Mouse (Mus musculus) common myeloid progenitor, adult 5-6 weeks (primary cell): ENCODE results near the gene Spib. TPM values are rescaled to one million over a fixed set of nuclear protein-coding genes. Genes with fewer than 3 reads are reported as not detected.

Source experiments
- ATAC-seq: replicated peaks from 2 replicates; pipeline ENCODE4 v1.8.0; 2016; ENCODE audit warnings: low read depth, mild to moderate bottlenecking, moderate TSS enrichment, inconsistent platforms; ENCODE audit not compliant: poor library complexity, severe bottlenecking
- total RNA-seq: library from RNA; stranded (forward); fragments of 200-1000, 187-1606 nt; gene quantifications from 2 replicates; pipeline ENCODE4 v1.2.3, GENCODE M21; 2017

Gene Spib
- total RNA-seq, 1 experiment from 2014 or later: not detected

DNA sequence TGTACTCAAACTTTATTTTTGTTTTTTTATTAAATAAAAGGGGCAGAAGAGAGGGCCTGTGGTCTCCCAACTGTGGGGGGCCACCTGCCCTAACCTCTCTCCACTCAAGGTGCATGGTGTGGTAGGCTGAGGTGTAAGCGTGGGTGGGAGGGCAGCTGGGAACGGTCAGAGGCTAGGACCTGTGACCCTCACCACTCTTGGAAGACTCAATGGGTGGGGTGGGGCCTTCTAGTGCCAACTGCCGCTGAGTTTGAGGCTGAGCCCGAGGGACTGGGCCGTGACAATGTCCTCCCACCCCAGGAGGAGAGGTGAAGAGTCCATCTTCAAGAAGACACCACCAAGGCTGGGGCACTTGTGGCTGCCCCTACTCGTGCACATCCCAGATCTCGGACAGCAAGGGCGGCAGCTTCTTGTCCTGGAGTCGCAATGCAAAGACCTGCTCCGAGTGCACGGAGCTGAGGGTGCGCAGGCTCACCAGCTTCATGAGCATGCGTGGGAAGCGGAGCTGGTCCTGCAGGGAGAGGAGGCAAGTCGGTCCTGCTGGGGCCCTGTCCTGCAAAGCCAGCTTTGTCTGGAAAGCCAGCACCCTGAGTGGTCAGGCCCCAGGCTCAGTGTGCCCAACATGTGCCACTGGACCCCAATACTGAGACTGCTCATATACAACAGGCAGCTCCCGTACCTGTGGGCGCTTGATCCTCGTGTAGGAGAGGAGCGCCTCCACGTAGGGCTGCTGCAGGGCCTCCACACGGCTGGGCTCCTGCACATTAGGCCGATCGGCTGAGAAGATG lies 17.9 kb upstream of the Spib start:
- no peak for ATAC-seq

DNA sequence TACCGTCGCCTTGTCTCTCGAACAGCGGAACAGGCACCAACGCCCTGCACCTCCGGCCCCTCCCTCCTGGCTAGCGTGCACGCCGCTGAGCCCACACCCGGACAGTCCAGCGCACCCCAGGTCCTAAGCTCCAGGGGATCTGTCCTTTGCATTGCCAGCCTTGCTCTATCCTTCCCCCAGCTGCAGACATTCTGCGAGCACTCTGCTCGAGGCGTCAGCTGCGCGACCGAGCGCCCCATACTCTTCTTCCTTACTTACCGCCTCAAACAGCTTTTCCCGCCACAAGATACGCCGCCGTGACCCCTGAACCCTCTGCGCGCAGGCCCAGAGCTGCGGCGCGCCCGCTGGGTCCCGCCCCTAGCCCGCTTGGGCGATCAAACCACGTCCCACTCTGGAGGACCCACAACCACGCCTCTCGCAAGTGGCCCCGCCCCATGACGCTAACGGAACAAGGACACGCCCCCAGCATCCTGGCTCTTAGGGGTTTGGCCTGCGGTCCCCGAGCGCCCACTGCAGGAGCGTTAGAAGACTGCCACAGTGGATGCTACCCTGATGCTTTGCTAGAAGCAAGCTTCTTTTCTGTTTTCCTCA lies 16.7 kb upstream of the Spib start, which contains the start of gene Pold1:
TSS of gene Pold1 (minus strand) at position 353 of the 591 bp plus-strand sequence.
- ATAC-seq: peak; percentile 77

DNA sequence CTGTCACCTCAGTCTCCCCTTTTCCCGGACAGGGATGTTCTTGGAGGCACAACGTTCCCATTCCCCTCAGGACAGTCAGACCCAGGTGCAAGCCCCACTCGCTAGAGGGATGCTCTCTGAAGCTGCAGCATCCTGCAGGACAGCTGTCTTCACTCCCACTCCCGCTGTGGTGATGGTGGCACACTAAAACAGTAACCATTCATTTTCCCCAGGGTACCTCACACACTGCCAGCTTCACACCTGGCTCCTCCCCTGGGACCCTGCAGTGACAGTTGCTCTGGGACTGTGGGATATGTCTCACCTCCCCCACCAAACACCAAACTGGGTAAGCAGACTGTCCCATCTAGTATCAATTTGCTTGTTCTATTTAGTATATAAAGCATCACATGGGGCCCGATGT lies 15.9 kb upstream of the Spib start:
- no peak for ATAC-seq

DNA sequence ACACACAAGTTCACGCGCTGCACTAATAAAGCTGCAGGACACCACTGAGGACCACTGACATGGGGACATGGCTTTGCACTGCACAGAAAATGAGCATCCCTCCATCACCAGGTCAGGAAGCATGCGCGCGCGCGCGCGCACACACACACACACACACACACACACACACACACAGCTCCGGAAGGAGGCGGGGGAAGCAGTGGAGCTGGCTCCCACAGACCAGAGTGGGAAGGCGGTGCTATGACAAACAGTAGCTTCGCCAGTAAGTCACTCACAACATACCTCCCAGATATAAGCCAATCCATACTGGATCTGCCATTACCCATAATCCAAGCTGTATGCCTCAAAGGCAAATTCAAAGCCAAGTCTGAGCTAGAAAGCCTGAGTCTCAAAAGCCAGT lies 15.2 kb upstream of the Spib start:
- 0 out of 2 replicates have a peak, but pooled peaks have one; percentile 7 for ATAC-seq

DNA sequence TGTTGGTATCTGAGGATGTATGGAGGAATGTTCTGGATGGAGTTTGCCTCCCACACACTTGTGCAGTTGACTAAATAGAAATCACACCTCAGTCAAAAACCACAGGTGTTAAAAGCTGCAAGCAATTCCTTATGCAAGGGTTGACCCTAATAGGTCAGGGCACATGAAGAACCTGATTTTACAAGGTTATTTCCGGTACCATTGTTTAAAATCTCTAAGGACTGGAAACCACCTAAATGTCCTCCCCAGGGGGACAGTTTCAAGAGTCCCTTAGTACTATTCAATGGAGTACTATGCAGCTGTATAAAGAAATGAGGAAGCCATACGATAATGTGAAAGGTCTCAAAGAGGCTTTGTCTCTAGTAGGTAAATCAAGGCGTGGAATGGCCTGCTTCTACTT lies 14.4 kb upstream of the Spib start:
- no peak for ATAC-seq

DNA sequence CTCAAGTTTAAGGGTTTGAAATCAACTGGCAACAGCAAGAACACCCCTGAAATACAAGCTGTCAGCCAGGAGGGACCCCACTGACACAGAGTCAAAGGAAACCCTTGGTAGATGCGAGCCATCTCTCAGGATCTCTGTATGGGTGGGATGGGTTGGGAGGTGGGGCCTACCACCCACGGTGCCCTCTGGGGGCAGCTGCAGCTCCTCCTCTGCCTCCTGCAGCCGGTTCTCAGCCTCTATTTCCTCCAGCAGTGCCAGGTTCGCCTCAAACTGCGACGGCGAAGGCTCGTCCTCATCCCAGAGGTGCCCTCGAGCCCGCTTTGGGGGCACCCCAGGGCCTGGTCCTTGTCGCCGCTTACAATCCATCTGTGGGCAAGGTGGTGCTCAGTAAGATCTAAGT lies 11.2 kb upstream of the Spib start:
- ATAC-seq: no peak

DNA sequence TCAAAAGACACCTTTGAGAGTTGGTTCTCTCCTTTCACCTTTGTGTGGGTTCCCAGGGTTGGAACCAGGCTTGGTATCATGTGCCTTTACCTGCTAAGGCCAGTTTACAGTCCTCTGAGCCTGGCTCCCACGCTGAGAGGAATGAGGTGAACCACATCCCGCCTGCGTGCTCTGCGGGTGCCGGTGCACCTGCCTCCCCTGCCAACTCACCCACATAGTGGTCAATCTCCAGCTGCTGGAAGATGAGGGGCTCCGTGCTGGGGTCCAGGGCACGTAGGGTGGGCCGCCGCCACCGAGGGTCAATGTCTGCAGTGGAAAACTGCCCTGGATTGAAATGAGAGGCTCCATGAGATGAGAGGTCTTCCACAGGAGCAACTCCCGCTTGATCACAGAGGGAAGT lies 10.7 kb upstream of the Spib start:
- no peak for ATAC-seq

DNA sequence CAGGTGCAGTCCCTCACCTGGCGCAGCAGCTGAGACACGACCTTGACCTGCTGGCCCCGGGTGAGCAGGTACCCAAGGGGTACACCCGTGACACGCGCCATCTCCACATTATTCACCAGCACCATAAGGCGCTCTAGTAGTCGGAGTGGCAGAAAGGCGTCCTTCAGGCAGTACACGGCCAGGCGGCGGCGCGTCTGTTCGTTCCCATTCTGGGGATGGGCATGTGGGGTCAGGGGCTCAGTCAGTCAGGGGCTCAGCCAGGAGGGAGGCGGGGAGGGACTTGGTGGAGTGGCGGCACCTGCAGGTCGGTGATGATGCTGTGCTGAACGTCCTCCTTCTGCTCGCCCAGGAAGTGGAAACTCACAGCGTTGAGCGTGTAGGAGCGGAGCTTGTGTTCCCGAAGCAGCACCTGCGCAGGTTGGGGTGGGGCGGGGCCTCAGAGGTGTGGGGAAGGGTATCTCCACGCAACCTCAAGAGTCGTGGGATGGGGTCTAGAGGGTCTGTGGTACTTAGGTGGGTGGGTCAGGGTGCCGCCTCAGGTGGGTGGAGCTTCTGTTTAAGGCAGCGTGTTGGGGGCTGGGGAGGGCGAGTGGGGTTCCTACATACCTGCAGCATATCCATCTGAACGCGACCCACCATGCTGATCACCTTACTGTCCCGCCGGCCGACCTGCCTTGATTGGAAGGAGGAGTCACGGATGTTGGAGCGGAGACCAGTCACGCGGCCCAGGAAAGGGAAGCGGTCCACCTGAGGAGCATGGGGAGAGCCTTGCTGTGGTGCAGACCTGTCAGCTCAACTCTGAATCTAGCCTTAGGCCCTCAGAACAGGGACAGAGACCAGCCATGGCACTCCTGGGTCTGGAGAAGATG lies 7.1 kb upstream of the Spib start:
- ATAC-seq: no peak

DNA sequence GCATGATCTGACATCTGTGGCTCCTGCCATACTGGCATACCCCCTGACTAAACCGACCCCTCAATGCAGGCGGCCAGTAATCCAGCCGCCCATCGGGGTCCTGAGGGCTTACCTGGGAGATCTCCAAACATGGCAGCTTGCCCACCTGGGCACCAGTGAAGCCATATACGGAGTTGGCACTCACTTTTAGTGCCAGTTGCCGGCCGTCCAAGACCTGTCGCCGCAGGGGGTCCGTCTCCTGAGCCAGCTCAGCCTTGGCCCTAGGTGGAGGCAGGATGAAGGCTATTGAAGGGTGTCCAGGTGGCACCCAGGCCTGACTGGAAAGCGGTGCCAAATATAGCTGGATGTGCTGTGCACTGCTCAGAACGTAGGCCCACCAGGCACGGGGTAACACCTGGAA lies 5.6 kb upstream of the Spib start:
- ATAC-seq: no peak

DNA sequence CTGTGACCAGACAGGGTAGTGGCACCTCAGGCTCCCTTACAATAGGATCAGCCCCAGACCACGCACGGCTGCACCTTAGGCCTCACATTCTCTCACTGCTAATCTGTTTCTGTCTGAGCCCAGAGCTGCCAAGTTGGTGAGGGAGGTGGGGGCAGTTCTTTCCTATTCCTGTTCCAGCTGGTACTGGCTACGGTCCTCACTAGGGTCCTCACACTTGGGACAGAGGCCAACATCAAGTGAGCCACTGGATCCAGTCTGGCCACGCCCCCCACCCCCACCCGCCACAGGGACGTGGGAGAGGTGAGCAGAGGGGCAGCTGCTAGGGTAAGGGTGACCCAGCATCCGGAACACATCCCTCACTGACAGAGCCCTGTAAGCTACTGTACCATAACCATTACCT lies 5.1 kb upstream of the Spib start:
- ATAC-seq: no peak

DNA sequence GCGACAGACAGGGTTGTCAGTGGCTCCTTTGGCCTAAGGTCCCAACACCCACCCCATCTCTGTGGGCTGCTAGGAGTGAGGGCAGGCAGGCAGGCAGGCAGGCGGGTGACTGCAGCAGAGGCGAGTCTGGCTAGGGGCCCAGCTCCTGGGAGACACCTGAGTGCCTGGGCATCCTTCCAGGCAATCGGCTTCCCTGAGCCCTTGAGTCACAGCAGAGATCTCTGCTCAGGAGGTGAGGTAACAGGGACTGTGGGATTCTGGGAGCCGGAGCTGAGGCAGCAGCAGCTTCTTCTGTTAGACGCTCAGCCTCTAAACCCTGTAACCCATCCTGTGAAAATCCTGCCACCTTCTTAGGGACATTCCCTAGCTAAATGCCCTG lies 4.7 kb upstream of the Spib start:
- no peak for ATAC-seq

DNA sequence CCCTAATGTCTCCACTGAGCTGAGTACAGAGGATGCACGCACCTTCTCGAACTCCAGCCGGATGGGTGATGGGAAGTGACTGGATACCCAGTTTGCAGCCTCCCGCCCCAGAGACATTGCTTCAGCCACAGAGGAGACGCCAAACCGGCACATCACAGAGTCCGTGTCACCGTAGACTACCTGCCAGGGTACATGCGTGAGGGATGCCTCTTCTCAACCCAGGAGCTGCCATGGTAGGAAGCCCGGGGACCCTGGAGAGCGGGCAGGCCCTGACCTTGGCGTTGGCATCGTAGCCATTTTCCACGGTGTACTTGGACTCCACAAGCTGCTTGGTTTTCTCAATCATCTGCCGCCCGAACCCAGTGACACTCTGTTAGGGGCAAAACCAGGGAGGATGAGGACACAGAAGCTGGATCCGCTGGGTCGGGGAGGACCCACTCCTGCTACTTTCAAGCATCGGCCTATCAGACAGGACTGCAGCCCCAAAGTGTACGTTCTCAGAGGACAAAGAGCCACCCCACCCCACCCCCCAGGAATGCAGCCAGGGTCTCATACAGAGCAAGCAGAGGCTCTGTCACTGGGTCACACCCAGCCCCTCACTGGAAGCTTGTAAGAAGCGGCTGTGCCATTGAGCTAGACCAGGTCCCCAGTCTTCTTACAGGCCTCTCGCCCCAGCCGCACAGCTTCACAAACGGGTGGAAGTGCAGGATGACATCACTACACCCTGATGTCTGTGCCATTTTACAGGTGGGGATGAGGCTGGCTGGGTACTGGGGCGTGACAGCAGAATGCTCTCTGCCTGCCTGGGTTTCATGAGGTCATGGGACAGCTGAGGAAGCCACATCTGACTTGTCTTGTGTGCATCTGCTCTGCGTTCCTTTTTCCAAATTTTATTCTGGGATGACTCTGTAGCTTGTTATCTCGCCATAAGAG lies 4.1 kb upstream of the Spib start:
- no peak for ATAC-seq

DNA sequence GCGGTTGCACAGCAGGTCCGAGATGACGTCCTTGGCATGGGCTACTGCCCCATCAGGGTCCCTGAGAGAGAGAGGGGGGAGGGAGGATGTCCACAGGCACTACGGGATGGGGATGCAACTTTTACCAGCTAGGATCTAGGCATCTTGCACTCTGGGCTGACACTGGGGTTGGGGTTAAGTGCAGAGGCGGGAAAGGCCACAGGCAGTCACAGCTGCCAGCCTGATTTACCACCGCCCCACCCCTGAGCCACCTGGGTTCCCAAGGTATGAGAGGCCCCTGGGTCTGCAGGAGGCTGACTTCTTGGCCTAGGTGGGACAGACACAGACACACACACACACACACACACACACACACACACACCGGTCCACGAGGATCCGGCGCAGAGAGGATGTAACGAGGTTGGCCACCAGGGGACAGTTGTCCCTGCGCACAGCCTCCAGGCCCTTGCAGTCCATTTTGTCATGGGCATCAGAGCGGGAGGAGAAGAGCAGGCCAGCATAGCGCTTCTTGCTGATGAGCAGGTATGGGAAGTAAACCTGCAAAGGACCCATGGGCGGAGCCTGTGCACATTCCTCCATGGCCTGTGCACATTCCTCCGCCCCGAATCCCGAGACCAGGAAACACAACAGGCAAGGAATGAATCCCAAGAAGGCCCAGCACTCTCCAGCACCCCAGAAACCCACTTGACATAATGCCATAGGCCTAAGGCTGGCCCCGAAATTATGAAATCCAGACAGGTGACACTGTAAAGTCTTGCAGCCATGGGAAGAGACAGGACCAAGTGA lies 3.0 kb upstream of the Spib start:
- ATAC-seq: no peak

DNA sequence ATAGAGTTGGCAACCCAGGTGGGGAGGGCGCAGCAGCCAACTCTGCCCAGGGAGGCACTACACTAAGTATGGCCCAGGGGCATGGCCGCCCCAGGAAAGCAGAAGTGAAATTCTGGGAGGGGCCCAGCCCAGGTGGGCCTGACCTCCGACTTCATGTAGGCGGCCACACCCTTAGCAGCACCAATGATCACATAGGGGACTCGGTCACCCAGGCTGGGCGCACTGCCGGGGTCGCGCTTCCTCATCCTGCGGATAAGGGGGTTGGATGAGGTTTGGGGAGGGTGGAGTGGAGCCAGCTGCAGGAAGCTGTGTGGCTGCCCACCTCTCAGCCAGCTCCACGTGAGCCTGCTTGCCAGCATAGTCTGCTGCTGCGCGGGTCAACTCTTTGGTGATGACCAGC lies 2.4 kb upstream of the Spib start:
- peak; percentile 79 for ATAC-seq

DNA sequence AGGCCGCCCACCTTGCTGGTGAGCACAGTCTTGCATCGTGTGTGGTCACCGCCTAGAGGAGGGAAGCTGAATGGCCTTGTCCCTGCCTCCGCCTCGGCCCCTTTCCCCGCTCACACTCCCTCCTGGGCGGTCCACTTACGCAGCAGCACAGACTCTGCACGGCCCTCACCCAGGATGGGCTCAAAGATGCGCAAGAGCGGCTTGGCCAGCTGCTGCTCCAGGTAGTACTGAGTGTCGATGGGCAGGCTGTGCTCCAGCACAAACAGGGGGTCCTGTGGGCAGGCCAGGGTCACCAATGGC lies 1.8 kb upstream of the Spib start:
- no peak for ATAC-seq

DNA sequence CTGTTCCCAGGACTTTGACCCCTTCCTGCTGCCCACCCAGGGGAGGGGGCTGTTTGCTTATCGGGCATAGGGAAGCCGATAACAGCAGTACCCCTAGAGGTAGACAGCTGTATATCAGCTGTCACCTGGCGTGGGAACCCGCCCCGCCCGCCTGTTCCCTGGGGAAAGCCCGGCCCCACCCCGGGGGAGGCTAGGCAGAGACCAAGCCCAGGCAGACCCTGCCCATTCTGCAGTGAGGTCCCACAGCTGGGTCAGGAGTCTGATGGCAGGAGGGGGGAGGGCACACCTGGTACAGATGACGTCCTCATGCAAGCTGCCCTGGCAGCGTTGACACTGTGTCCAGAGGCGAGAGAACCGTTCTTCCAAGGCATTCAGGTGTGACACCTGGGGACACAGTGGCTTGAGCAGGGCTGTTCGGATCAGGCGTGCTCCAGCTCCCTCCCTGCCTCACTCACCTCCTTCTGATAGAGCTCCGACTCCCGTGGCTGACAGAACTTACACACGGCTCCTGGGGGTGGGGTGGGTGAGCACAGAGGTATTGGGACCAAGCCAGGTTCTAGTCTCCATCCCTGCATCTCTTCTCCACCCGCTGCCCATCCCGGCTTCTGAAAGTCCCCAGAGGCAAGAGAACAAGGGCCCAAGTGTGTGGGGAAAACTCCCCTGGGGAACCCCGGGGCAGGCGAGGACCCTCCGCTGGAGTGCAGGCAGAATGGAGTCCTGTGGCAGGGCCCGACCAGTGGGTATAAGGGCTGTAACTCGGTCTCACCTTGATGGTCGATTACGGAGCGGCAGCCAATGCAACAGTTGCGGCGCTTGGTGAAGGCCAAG lies 1.3 kb upstream of the Spib start:
- no peak for ATAC-seq

DNA sequence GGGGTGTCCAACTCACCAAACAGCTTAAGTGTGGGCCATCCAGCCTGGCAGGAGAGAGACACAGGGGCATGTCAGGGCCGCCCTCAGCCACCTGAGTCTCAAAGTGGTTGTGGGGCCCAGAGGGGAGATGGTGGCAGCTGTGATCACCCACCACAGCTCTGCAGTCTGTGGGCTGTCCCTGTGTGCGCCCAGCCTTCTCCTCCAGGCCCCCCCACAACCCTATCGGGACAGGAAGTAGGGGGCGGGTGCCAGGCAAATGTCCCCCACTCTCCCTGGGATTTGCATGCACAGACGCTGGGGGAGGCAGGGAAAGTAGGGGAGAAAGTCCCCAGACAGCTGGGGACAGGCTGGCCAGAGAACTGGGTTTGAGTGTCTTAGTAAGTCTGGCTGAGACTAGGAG lies 664 bp downstream of the Spib start:
- no peak for ATAC-seq

DNA sequence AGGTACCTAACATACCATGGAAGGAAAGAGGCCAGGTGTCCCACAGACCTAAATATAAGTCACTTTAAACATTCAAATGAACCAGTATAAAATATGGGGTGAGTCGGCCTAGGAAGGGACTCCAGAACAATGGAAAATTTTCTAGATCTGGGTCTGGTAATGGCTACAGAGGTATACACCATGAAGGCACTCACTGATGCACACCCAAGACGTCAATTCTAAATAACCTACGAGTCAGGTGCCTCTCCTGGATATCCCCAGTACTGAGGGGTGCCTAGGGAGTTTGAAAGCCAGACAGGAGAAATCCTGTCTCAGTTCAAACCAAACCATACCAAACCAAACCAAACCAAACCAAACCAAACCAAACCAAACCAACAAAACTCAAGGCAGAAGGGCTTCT lies 1.4 kb downstream of the Spib start:
- no peak for ATAC-seq

DNA sequence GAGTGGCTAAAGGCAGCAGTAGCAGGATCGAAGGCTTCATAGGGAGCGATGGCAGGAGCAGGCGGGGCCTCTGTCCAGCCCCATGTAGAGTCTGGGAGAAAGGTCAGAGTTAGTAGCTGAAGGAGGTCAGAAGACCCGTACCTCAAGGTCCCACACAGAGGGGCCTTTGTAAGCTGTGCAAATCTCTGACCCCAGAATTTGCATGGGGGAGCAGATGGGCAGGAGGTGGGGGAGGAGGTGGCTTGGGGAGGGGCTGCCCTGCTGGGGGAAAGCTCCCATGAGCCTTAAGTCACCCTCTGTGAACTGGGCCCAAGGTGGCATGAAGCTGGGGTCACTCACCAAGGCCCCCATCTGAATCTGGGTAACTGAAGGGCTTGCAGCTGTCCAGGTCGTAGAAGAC lies 2.4 kb downstream of the Spib start:
- no peak for ATAC-seq
